Mouse (Mus musculus) bone marrow, adult 2 months (tissue): ENCODE measurements at regions not wholly inside any gene's neighbourhood (a gene's known extent, or its start where the extent isn't known, plus 50 kb on each side); places are given as distances from the start of the nearest gene placed in this dataset.

Experiments
- CTCF ChIP-seq: fragments of 200-500 bp; IDR thresholded peaks from 2 replicates; pipeline ENCODE4 v1.5.1; 2011; ENCODE audit warnings: low read length, control low read depth; ENCODE audit not compliant: control insufficient read depth, insufficient read depth
- POLR2A ChIP-seq: fragments of 200-500 bp; IDR thresholded peaks from 2 replicates; pipeline ENCODE4 v1.6.1; 2011; ENCODE audit warnings: low read depth, mild to moderate bottlenecking, control low read depth, low read length, borderline replicate concordance; ENCODE audit not compliant: control insufficient read depth

GRCm38 (mm10) chr13:97412151-97412550 is 171.2 kb downstream of the Enc1 start:
- TF ChIP-seq POLR2A (no peak), CTCF (no peak)
